Mouse (Mus musculus) stomach, postnatal 0 days (tissue): ENCODE data around the gene Hdac1. TPM values are rescaled to one million over a fixed set of nuclear protein-coding genes. Genes with fewer than 3 reads are reported as not detected.
"Not testable (repeated sequence)": the region's sequence is repeated elsewhere in the genome, so short reads cannot be mapped to it uniquely, and the experiment has no call there.

Source experiments
- ATAC-seq: fragments of 200-750 bp; cut with Nextera tagmentation; 2 replicates; pipeline ENCODE4 v1.8.0; 2017; ENCODE audit not compliant: low FRiP score, low TSS enrichment
- DNase-seq: peaks from one replicate; pipeline ENCODE4 v3.0.0-alpha.2; 2016; ENCODE audit warnings: low spot score
- H3K27ac ChIP-seq: fragments of 300-500 bp; sonication (generic); replicated peaks from 2 replicates; pipeline ENCODE4 v1.5.1; 2014; ENCODE audit warnings: mild to moderate bottlenecking, control low read depth
- H3K27me3 ChIP-seq: fragments of 300-500 bp; sonication (generic); 2 replicates; pipeline ENCODE4 v1.6.1; 2014; ENCODE audit warnings: low read length; ENCODE audit not compliant: control insufficient read depth, insufficient read depth
- H3K36me3 ChIP-seq: fragments of 300-500 bp; sonication (generic); 2 replicates; pipeline ENCODE4 v1.6.1; 2014; ENCODE audit warnings: low read length, mixed read lengths; ENCODE audit not compliant: control insufficient read depth, insufficient read depth
- H3K4me1 ChIP-seq: fragments of 300-500 bp; sonication (generic); replicated peaks from 2 replicates; pipeline ENCODE4 v1.6.1; 2014; ENCODE audit warnings: antibody characterized with exemption; ENCODE audit not compliant: control insufficient read depth, insufficient read depth
- H3K4me2 ChIP-seq: fragments of 300-500 bp; sonication (generic); replicated peaks from 2 replicates; pipeline ENCODE4 v1.6.1; 2014; ENCODE audit warnings: low read depth, mild to moderate bottlenecking, control low read depth, moderate library complexity
- H3K4me3 ChIP-seq: fragments of 300-500 bp; sonication (generic); 2 replicates; pipeline ENCODE4 v1.5.1; 2014; ENCODE audit warnings: low read depth, low read length, control low read depth
- H3K9ac ChIP-seq: fragments of 300-500 bp; sonication (generic); 2 replicates; pipeline ENCODE4 v1.6.1; 2014; ENCODE audit warnings: mild to moderate bottlenecking, low read length, control low read depth, mixed read lengths
- H3K9me3 ChIP-seq: fragments of 300-500 bp; sonication (generic); 2 replicates; pipeline ENCODE4 v1.6.1; 2016; ENCODE audit warnings: low read length; ENCODE audit not compliant: control insufficient read depth
- CTCF ChIP-seq: IDR thresholded peaks from 2 replicates; pipeline ENCODE4 v1.5.1; 2016; ENCODE audit warnings: antibody characterized with exemption, low read depth, mild to moderate bottlenecking, moderate library complexity
- EP300 ChIP-seq: optimal IDR thresholded peaks from 2 replicates; pipeline ENCODE3; 2016; ENCODE audit warnings: antibody characterized with exemption
- WGBS: fragments of 180-500 bp; shearing (Covaris S2); extraction: QIAGEN DNeasy Blood & Tissue Kit; methylation state at CpG from one replicate; pipeline ENCODE4 v1.1.7; 2014; 5-methylcytosine and 5-hydroxymethylcytosine counted together
- polyA plus RNA-seq: library from polyadenylated mRNA; unstranded; fragments of >200 nt; fragmentation: Nextera tagmentation; extraction: Ambion mirVana; gene quantifications from 2 replicates; pipeline ENCODE4 v1.2.1, GENCODE M21; 2015

The Hdac1 gene
- polyA plus RNA-seq, 1 experiment from 2014 or later = 110 TPM

DNA sequence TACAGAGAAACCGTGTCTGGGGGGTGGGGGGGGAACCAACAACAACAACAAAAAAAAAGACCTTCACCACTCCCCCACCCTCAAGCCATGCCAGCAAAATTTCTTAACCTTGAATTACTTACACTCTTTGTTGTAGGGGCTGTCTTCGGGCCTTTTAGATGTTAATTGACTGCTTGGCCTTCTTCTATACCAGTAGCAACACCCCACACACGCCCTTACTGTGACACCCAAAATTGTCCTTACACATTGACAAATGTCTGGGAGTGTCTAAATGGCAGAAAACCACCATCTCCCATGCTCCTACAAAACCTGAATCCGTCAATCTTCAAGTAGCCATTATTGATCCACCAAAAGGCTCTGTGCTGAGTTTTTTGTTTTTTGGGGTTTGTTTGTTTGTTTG lies 1.6 kb upstream of the Hdac1 start:
- Histone ChIP-seq H3K36me3 (no peaks in the 10 kb centered on the region), H3K27me3 (no peaks in the 10 kb centered on the region), H3K4me2 (no peak overlapping the region), H3K4me1 (peaks cover 6% of the 10 kb centered on the region; the same call in 1 of the 2 replicates), H3K9ac (no peak overlapping the region), H3K9me3 (no peaks in the 10 kb centered on the region), H3K4me3 (no peak overlapping the region), H3K27ac (no peak overlapping the region)
- WGBS = 82% methylated on average over 4 of the region's 4 CpGs
- no peak for ATAC-seq
- no peak for DNase-seq
- TF ChIP-seq EP300 = no peak
- TF ChIP-seq CTCF = no peak

DNA sequence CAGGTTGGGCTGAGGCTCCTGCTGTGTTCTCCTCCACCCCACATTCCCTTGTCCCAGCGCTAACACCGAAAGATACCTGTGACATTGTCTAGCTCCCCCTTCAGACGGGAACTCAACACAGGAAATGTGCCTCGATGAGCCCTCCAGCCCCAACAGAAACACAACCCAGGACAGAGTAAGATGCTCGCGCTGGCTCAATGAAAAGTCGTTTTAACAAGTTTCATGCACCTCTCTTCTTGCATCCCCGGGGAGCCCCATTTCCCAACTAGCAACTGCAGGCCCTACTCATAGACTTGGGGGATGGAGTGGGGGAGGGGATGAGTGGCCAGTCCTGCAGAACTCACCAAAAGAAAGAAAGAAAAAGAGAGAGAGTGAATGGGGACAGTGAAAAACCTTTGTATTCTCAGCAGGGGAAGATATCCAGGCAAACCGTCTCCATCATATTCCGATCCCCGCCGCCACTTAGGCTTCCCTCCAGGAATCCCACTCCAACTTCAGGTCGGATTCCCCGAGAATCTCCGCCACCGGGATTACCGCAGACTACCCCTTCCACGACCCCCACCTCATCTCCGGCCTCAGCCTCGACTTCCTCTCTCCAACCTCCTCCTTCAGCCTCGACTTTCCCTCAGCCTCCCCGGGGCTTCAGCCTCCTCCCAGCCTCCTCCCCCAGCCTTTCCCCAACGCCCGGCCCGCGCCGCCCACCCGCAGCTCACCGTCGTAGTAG lies 483 bp downstream of the Hdac1 start:
- peak overlapping the region; percentile 88 for H3K9ac ChIP-seq
- H3K4me1 ChIP-seq = peaks cover 6% of the 10 kb centered on the region; the same call in 1 of the 2 replicates
- peak overlapping the region; percentile 84 for H3K4me3 ChIP-seq
- peak overlapping the region; percentile 86 for H3K27ac ChIP-seq
- DNase-seq = peak; percentile 36
- no peaks in the 10 kb centered on the region for H3K36me3 ChIP-seq
- ATAC-seq = no peak
- no peaks in the 10 kb centered on the region for H3K9me3 ChIP-seq
- under 1% methylated on average over 29 of the region's 30 CpGs for WGBS
- peak overlapping the region; percentile 67 for H3K4me2 ChIP-seq
- H3K27me3 ChIP-seq = no peaks in the 10 kb centered on the region
- no peak for TF ChIP-seq EP300
- TF ChIP-seq CTCF = peak; percentile 58

DNA sequence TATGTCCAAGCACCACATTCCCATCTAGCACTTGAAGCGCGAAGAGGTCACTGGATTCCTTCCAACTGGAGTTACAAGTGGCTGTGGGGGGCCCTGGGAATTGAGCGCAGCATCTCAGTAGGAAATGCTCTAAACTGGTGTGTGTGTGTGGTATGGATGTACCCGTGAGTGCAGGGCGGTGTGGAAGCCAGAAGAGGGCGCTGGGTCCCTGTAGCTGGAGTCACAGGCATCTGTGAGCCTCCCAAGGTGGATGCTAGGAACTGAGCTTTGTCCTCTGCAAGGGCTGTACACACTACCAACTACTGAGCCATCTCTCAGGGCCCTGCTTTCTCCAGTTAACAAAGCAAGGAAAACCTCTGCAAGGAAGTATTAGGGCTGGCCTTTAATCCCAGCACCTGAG lies 2.5 kb downstream of the Hdac1 start:
- Histone ChIP-seq H3K36me3 (no peaks in the 10 kb centered on the region), H3K27ac (no peak overlapping the region), H3K9me3 (no peaks in the 10 kb centered on the region), H3K27me3 (no peaks in the 10 kb centered on the region), H3K4me3 (no peak overlapping the region), H3K4me1 (peaks cover 6% of the 10 kb centered on the region; the same call in 1 of the 2 replicates), H3K4me2 (no peak overlapping the region), H3K9ac (no peak overlapping the region)
- DNase-seq (peak; percentile 54), ATAC-seq (no peak)
- TF ChIP-seq CTCF (peak; percentile 62), EP300 (no peak)
- 87% methylated on average over 6 of the region's 6 CpGs for WGBS

DNA sequence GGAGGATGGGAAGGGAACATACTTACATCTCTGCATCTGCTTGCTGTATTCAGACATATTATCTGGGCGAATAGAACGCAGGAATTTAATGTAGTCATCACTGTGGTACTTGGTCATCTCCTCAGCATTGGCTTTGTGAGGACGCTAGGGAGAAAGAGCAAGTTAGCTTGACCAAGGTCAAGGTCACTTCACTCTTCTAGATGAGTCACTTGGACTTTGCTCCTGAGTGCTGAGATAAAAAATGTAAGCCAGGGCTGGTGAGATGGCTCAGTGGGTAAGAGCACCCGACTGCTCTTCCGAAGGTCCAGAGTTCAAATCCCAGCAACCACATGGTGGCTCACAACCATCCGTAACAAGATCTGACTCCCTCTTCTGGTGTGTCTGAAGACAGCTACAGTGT lies 13.6 kb downstream of the Hdac1 start:
- ATAC-seq, H3K9me3 ChIP-seq, DNase-seq, H3K27me3 ChIP-seq, H3K4me2 ChIP-seq, H3K27ac ChIP-seq, H3K9ac ChIP-seq, H3K4me3 ChIP-seq, H3K4me1 ChIP-seq: not testable (repeated sequence)
- peaks cover 18% of the 10 kb centered on the region for H3K36me3 ChIP-seq
- WGBS = 92% methylated on average over 5 of the region's 6 CpGs

DNA sequence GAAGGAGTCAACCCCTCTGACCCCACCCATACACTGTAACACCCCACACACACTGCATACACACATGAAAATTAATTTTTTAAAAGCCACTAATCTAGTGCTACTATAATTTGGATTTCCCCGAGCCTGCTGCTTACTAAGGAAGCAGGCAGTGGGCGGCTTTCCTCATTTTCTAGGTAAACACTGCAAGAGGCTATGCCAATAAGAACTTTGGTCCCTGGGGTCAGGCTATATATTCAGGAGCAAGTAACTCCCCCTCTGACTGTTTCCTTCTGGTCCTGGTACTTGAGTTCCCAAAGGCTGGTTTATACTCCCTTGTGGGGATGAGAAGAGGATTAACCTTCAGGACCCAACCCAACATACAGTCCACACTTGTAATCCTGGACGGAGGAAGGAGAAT lies 16.6 kb downstream of the Hdac1 start:
- Histone ChIP-seq H3K36me3 (peaks cover 27% of the 10 kb centered on the region), H3K4me2 (no peak overlapping the region), H3K9ac (no peak overlapping the region), H3K27me3 (no peaks in the 10 kb centered on the region), H3K4me1 (no peaks in the 10 kb centered on the region), H3K4me3 (no peak overlapping the region), H3K9me3 (no peaks in the 10 kb centered on the region), H3K27ac (peak overlapping the region; percentile 73)
- DNase-seq (peak; percentile 48), ATAC-seq (peak; percentile 73)
- no peak for TF ChIP-seq EP300
- no peak for TF ChIP-seq CTCF
- 66% methylated on average over 3 of the region's 3 CpGs for WGBS

DNA sequence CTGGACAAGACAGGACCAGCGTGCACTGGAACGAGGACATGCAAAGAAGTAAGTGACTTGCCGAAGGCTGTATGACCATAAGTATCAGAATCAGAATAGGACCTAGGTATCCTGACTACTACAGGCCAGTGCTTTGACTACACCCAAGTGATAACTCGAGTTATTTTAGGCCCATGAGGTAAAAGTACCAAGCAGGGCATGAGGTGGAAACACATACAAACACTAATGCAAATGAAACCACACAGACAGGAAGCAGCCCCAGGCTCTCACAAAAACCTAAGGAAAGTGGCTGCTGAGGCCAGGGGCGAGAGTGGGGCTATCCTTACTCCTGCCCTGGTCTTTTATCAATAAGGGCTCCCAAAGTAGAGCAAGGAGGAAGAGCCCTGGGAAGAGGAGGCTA lies 17.2 kb downstream of the Hdac1 start:
- ATAC-seq (peak; percentile 70), DNase-seq (no peak)
- Histone ChIP-seq H3K9ac (no peak overlapping the region), H3K4me1 (no peaks in the 10 kb centered on the region), H3K27me3 (no peaks in the 10 kb centered on the region), H3K36me3 (peaks cover 27% of the 10 kb centered on the region), H3K27ac (peak overlapping the region; percentile 73), H3K4me3 (no peak overlapping the region), H3K9me3 (no peaks in the 10 kb centered on the region), H3K4me2 (no peak overlapping the region)
- TF ChIP-seq CTCF (no peak), EP300 (no peak)
- WGBS = 86% methylated on average over 5 of the region's 5 CpGs
